Mouse (Mus musculus) stomach, postnatal 0 days (tissue): ENCODE results near the gene Pnliprp1.

Experiments
- CTCF ChIP-seq: IDR thresholded peaks from 2 replicates; pipeline ENCODE4 v1.5.1; 2016; ENCODE audit warnings: antibody characterized with exemption, low read depth, mild to moderate bottlenecking, moderate library complexity
- EP300 ChIP-seq: optimal IDR thresholded peaks from 2 replicates; pipeline ENCODE3; 2016; ENCODE audit warnings: antibody characterized with exemption

DNA sequence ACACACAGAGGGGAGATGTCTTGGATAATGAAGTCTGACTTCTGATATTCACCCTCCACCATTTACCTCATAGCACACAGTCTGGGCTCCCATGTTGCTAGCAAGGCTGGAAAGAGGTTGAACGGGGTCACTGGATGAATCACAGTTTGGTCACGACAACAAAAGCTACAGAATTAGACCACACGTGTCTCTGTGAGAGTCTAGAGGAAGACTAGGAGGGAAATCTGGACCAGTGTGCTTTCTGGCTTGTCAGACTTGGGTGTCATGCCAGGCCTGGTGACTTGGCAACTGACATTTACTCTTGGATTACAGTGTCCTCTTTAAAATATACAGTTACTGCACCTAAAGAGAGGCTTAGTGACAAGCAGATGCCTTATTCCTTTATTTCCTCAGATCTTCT, 20.1 kb upstream of the Pnliprp1 start:
- no peak for TF ChIP-seq CTCF
- no peak for TF ChIP-seq EP300
